Mouse (Mus musculus) G1E (cell line): ENCODE data around the gene Slc46a3. TPM values are rescaled to one million over a fixed set of nuclear protein-coding genes. Genes with fewer than 3 reads are reported as not detected.

ENCODE experiments used
- ATAC-seq: 2 replicates; pipeline ENCODE4 v1.8.0; 2016; ENCODE audit warnings: mild to moderate bottlenecking; ENCODE audit not compliant: insufficient number of reproducible peaks, poor library complexity, low FRiP score, severe bottlenecking; ENCODE audit errors: extremely low read depth
- DNase-seq: peaks from one replicate; pipeline ENCODE4 v3.0.0; 2012; ENCODE audit warnings: low spot score
- H3K27me3 ChIP-seq: 2 replicates; pipeline ENCODE4 v1.6.1; 2012; ENCODE audit warnings: mild to moderate bottlenecking, low read length, inconsistent platforms; ENCODE audit not compliant: insufficient read depth
- H3K36me3 ChIP-seq: replicated peaks from 2 replicates; pipeline ENCODE3; 2012; ENCODE audit warnings: mild to moderate bottlenecking, inconsistent platforms
- H3K4me1 ChIP-seq: 2 replicates; pipeline ENCODE4 v1.6.1; 2012; ENCODE audit warnings: low read depth, low read length, inconsistent platforms, mixed read lengths; ENCODE audit not compliant: insufficient read depth
- H3K4me3 ChIP-seq: 2 replicates; pipeline ENCODE4 v1.5.1; 2012; ENCODE audit warnings: low read depth, mild to moderate bottlenecking, inconsistent platforms, low read length, moderate library complexity, mixed read lengths
- H3K9me3 ChIP-seq: replicated peaks from 2 replicates; pipeline ENCODE4 v1.6.1; 2012; ENCODE audit warnings: inconsistent platforms
- CTCF ChIP-seq: IDR thresholded peaks from 2 replicates; pipeline ENCODE4 v1.5.1; 2012; ENCODE audit warnings: low read depth, low read length, inconsistent platforms, mixed read lengths
- GATA1 ChIP-seq: IDR thresholded peaks from 2 replicates; pipeline ENCODE4 v1.6.1; 2012; ENCODE audit warnings: borderline replicate concordance, low read length, inconsistent platforms, mixed read lengths
- GATA2 ChIP-seq: IDR thresholded peaks from 2 replicates; pipeline ENCODE4 v1.6.1; 2012; ENCODE audit warnings: low read depth, low read length, inconsistent platforms, borderline replicate concordance
- POLR2AphosphoS5 ChIP-seq: IDR thresholded peaks from 2 replicates; pipeline ENCODE4 v1.6.1; 2012; ENCODE audit warnings: low read depth, low read length, inconsistent platforms; ENCODE audit not compliant: insufficient replicate concordance
- TAL1 ChIP-seq: conservative IDR thresholded peaks from 2 replicates; pipeline ENCODE4 v1.6.1; 2012; ENCODE audit warnings: low read depth, low read length, inconsistent platforms, mixed read lengths
- polyA plus RNA-seq: library from polyadenylated mRNA; stranded (reverse); fragments of >175 nt; gene quantifications from 2 replicates; pipeline ENCODE4 v1.2.3, GENCODE M21; 2012
- total RNA-seq, 2 experiments: library from RNA; stranded (forward) in 1 of 2; stranded (reverse) in 1 of 2; fragments of 200-1000 nt in 1 of 2; fragments of >200 nt in 1 of 2; fragmentation: Nextera tagmentation in 1 of 2; gene quantifications; 2 replicates each; pipeline ENCODE4 v1.2.3; 2014 to 2017

Slc46a3 gene
- total and polyA plus RNA-seq, 3 experiments = 8.0 to 55.3 (median 18.1) TPM

DNA sequence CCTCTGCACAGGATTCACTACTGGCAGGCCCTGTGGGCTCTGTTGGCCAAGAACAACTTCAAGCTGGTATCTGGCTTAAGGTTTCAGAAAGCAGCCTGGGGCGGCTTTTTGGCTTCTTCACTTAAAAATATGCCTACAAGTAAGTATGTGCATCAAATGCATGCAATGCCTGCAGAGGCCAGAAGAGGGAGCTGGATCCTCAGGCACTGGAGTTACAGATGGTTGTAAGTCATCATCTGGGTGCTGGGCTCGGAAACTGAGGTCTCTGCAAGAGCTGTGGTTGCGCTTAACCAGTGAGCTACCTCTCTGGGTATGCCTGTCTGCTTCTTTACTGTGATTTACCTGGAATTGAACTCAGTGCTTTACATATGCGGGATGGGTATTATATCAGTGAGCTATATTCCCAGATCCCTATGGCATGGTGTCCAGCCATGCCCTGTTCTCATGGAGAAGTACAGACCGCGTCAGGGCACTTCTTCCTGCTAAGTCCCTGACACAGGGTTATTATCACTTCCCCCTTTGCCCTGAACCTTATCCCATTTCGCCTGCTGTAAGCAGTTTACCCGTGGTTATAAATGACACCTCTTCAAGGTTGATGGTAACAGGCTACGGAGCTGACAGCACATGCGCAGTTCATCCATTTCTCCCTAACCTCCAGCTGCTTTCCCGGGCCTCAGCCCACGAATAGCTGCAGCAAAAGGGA, 16.3 kb upstream of the Slc46a3 start:
- TF ChIP-seq POLR2AphosphoS5 (no peak), GATA2 (no peak), CTCF (no peak), TAL1 (no peak)
- DNase-seq (no peak), ATAC-seq (no peak)
- Histone ChIP-seq H3K36me3 (no peaks in the 10 kb centered on the region), H3K27me3 (0 out of 2 replicates have a peak, but pooled peaks cover 5% of the 10 kb centered on the region), H3K4me1 (peaks cover 20% of the 10 kb centered on the region), H3K4me3 (no peak overlapping the region), H3K9me3 (peaks cover 10% of the 10 kb centered on the region)

DNA sequence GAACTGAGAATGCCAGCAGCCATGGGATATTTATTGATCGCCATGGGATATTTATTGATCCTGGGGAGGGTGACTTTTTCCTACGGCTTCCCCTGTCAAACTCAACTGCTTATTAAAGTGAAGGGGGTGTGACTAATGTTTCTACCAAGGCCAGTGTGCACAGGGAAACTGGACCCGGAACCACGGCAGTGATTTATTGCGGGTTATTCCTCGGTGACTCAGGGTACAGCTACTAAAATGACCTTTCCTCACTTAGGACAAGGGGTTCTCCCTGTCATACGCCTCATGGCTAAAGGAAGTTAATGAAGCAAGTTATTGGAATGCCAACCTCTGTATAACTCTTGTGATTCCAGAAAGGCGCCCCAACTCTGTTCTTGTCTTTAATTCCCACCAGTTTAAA, 13.2 kb upstream of the Slc46a3 start:
- H3K27me3 ChIP-seq = 0 out of 2 replicates have a peak, but pooled peaks cover 2% of the 10 kb centered on the region
- no peaks in the 10 kb centered on the region for H3K36me3 ChIP-seq
- no peak overlapping the region for H3K4me3 ChIP-seq
- peaks cover 8% of the 10 kb centered on the region for H3K4me1 ChIP-seq
- H3K9me3 ChIP-seq = peaks cover 15% of the 10 kb centered on the region
- ATAC-seq = no peak
- DNase-seq = no peak
- TF ChIP-seq POLR2AphosphoS5 (no peak), TAL1 (no peak), CTCF (no peak), GATA1 (no peak)

DNA sequence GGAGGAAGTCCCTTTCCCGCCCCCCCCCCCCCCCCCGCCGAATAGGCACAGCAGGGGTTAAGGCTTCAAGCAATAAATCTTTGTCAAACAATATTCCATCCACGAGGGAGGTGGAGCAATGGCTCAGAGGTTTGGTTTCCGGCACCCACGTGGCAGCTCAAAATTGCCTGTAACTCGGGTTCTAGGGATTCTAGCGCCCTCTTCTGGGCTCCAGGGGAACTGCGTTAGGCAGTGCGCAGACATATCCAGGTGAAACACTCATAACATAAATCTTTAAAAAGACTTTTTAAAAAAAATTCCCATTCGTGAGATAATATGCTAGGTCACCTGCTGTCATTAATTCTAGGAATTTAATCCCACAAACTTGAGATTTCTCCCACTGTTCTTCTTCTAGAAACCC, 12.5 kb upstream of the Slc46a3 start:
- Histone ChIP-seq H3K36me3 (no peaks in the 10 kb centered on the region), H3K4me3 (no peak overlapping the region), H3K9me3 (peaks cover 15% of the 10 kb centered on the region), H3K27me3 (0 out of 2 replicates have a peak, but pooled peaks cover 2% of the 10 kb centered on the region), H3K4me1 (peaks cover 14% of the 10 kb centered on the region)
- TF ChIP-seq GATA2 (no peak), GATA1 (no peak), POLR2AphosphoS5 (no peak), CTCF (no peak; the same call in 1 of the 2 replicates), TAL1 (no peak)
- ATAC-seq (no peak), DNase-seq (no peak)

DNA sequence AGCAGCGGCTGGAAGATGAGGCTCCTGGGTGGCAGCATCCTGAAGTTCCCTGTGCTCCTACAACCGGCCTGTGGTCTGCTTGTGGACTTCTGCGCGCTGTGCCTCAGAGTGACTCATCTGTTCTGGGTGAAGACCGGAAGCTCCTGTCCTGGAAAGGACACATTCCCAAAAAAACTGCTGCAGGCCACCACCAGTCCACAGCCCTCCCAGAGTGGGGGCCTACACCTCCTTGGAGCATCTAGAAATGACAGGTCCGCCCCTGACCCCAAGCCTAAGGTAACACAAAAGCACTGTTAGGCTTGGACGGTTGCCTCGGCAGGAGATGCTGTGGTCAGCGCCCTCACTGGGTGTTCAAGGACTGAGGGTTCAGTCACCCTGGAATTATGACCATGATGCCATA, 8.6 kb upstream of the Slc46a3 start:
- H3K4me3 ChIP-seq = no peak overlapping the region
- peaks cover 42% of the 10 kb centered on the region for H3K4me1 ChIP-seq
- H3K9me3 ChIP-seq = peaks cover 13% of the 10 kb centered on the region
- no peaks in the 10 kb centered on the region for H3K36me3 ChIP-seq
- H3K27me3 ChIP-seq = no peaks in the 10 kb centered on the region
- DNase-seq (no peak), ATAC-seq (no peak)
- TF ChIP-seq TAL1 (no peak), GATA2 (no peak), GATA1 (no peak), CTCF (no peak), POLR2AphosphoS5 (no peak)

DNA sequence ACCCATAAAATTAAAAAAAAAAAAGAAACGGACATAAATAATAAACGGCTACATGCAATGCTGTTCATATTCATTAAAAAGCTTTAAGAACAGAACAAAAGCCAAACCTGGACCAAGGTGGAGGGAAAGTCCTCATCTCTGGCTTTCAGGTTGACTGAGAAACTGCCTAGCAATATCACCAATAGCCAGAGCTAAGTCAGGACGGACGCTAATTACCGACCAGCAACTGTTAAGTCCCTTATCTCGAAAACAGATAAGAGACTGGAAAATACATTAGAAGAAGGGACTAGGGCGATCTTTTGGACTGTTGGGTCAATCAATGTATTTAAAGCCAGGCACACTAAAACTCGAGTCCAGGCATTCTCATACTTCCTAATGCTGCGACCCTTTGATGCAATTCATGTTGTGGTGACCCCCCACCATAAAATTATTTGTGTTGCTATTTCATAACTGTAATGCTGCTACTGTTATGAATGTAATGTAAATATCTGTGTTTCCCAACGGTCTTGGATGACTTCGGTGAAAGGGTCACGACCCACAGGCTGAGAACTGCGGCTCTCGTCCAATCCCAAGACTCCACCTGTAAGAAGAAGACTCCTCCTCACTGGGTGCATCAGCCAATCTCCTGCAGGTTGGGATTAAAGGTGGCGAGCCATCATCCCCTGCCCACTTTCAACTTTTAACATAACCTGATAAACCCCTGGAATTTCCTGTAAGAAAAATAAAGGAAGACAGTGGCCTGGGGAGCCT, 7.6 kb upstream of the Slc46a3 start:
- no peaks in the 10 kb centered on the region for H3K36me3 ChIP-seq
- peak overlapping the region; percentile 7; the same call in 1 of the 2 replicates for H3K4me3 ChIP-seq
- no peaks in the 10 kb centered on the region for H3K27me3 ChIP-seq
- TF ChIP-seq CTCF (no peak), GATA1 (no peak), POLR2AphosphoS5 (no peak), TAL1 (no peak), GATA2 (no peak)
- H3K9me3 ChIP-seq = peaks cover 13% of the 10 kb centered on the region
- DNase-seq (no peak), ATAC-seq (peak; percentile 76)
- peaks cover 51% of the 10 kb centered on the region for H3K4me1 ChIP-seq

DNA sequence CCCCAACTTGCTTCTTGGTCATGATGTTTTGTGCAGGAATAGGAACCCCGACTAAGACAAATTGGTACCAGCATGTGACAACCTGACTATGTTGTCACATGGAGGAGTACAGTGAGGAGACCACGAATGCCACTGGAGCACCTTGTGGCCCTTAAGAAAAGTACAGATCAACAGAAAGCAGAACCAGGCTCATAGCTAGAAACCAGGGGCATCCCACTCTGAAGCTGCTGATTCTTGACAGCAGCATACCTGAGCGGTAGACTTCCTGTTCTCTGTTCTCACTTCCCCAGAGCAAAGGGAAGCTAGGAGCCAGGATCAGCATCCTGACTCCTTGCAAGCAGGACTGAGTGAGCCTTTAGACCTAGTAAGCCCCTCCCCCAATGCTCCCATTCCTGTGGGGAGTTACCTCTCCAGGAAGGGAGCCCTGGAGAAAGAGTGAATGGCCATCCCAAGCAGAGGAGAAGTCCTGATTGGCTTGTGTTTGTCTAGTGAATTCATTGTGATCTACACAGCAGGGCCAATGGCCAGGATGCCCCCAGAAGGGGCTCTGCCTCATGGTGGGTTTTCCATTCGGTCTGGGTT, 4.4 kb upstream of the Slc46a3 start:
- no peak overlapping the region for H3K4me3 ChIP-seq
- peaks cover 71% of the 10 kb centered on the region for H3K4me1 ChIP-seq
- no peaks in the 10 kb centered on the region for H3K36me3 ChIP-seq
- DNase-seq = no peak
- no peaks in the 10 kb centered on the region for H3K27me3 ChIP-seq
- no peak for ATAC-seq
- TF ChIP-seq CTCF = no peak
- TF ChIP-seq POLR2AphosphoS5 = no peak
- TF ChIP-seq GATA2 = no peak
- no peak for TF ChIP-seq TAL1
- TF ChIP-seq GATA1 = no peak
- no peaks in the 10 kb centered on the region for H3K9me3 ChIP-seq
